Mouse (Mus musculus) spleen, adult 2 months (tissue): ENCODE results near the gene Lrriq4. TPM values are rescaled to one million over a fixed set of nuclear protein-coding genes. Genes with fewer than 3 reads are reported as not detected.
"Not testable (repeated sequence)": the region's sequence is repeated elsewhere in the genome, so short reads cannot be mapped to it uniquely, and the experiment has no call there.

Experiments
- DNase-seq, 2 experiments: peaks; one replicate each; pipeline versions ENCODE4 v3.0.0 to v3.0.0-alpha.2; 2012 to 2021; ENCODE audit warnings: low spot score in 2 of 2, low read depth in 1 of 2
- H3K27ac ChIP-seq: fragments of 200-500 bp; 2 replicates; pipeline ENCODE4 v1.5.1; 2012; ENCODE audit warnings: low read length, inconsistent platforms; ENCODE audit not compliant: insufficient read depth
- H3K27me3 ChIP-seq: fragments of 200-500 bp; 2 replicates; pipeline ENCODE4 v1.6.1; 2012; ENCODE audit warnings: mild to moderate bottlenecking, moderate library complexity, low read length, inconsistent platforms; ENCODE audit not compliant: control insufficient read depth, insufficient read depth
- H3K36me3 ChIP-seq: fragments of 200-500 bp; 2 replicates; pipeline ENCODE4 v1.6.1; 2012; ENCODE audit warnings: mild to moderate bottlenecking, low read length, inconsistent platforms; ENCODE audit not compliant: control insufficient read depth, insufficient read depth
- H3K4me1 ChIP-seq: fragments of 200-500 bp; 2 replicates; pipeline ENCODE4 v1.6.1; 2011; ENCODE audit warnings: inconsistent platforms; ENCODE audit not compliant: control insufficient read depth, insufficient read depth, insufficient read length
- H3K4me3 ChIP-seq: fragments of 200-500 bp; 2 replicates; pipeline ENCODE4 v1.5.1; 2011; ENCODE audit warnings: mild to moderate bottlenecking, inconsistent platforms; ENCODE audit not compliant: insufficient read depth, insufficient read length; ENCODE audit errors: extremely low read depth
- CTCF ChIP-seq: fragments of 200-500 bp; IDR thresholded peaks from 2 replicates; pipeline ENCODE4 v1.5.1; 2011; ENCODE audit warnings: mild to moderate bottlenecking, inconsistent platforms; ENCODE audit not compliant: insufficient read depth, insufficient read length, insufficient replicate concordance; ENCODE audit errors: extremely low read depth
- POLR2A ChIP-seq: fragments of 200-500 bp; IDR thresholded peaks from 2 replicates; pipeline ENCODE4 v1.6.1; 2011; ENCODE audit warnings: low read depth, low read length, inconsistent platforms
- WGBS: fragments of 180-500 bp; shearing (Covaris S2); methylation state at CpG from one replicate; pipeline ENCODE4 v1.1.7; 2018; 5-methylcytosine and 5-hydroxymethylcytosine counted together
- polyA plus RNA-seq: library from polyadenylated mRNA; depleted of rRNA; stranded (reverse); fragments of >200 nt; gene quantifications from 2 replicates; pipeline ENCODE4 v1.2.3, GENCODE M21; 2012

The Lrriq4 gene
- polyA plus RNA-seq, 1 experiment, result not detected

GRCm38 (mm10) chr3:30683190-30683589 is 38.9 kb downstream of the Lrriq4 start:
- Histone ChIP-seq H3K27ac (no peak overlapping the region), H3K27me3 (no peaks in the 10 kb centered on the region), H3K36me3 (no peaks in the 10 kb centered on the region), H3K4me3 (no peak overlapping the region), H3K4me1 (no peaks in the 10 kb centered on the region)
- no peak for TF ChIP-seq CTCF
- TF ChIP-seq POLR2A, result no peak
- no peak for DNase-seq
- 51% methylated on average over 6 of the region's 6 CpGs for WGBS

GRCm38 (mm10) chr3:30687216-30687615 is 42.9 kb downstream of the Lrriq4 start:
- no peak for TF ChIP-seq CTCF
- no peak for TF ChIP-seq POLR2A

GRCm38 (mm10) chr3:30690976-30691375 is 46.7 kb downstream of the Lrriq4 start:
- Histone ChIP-seq H3K36me3 (no peaks in the 10 kb centered on the region), H3K4me1 (no peaks in the 10 kb centered on the region), H3K4me3 (no peak overlapping the region), H3K27ac (no peak overlapping the region), H3K27me3 (no peaks in the 10 kb centered on the region)
- DNase-seq, result no peak
- TF ChIP-seq POLR2A (no peak), CTCF (no peak)
- 60% methylated on average over 7 of the region's 7 CpGs for WGBS

More at GRCm38 (mm10) chr3:30687216-30687615, 42.9 kb downstream of the Lrriq4 start:
- no peak overlapping the region for H3K4me3 ChIP-seq
- no peaks in the 10 kb centered on the region for H3K36me3 ChIP-seq
- H3K4me1 ChIP-seq, result no peaks in the 10 kb centered on the region
- no peak overlapping the region for H3K27ac ChIP-seq
- no peak for DNase-seq
- H3K27me3 ChIP-seq, result no peaks in the 10 kb centered on the region
- 79% methylated on average over 3 of the region's 3 CpGs for WGBS

GRCm38 (mm10) chr3:30695661-30696060 is 51.4 kb downstream of the Lrriq4 start:
- no peak overlapping the region for H3K27ac ChIP-seq
- 91% methylated on average over 2 of the region's 2 CpGs for WGBS
- no peaks in the 10 kb centered on the region for H3K27me3 ChIP-seq
- DNase-seq, result no peak
- TF ChIP-seq POLR2A (no peak), CTCF (no peak)
- no peaks in the 10 kb centered on the region for H3K36me3 ChIP-seq
- H3K4me1 ChIP-seq, result no peaks in the 10 kb centered on the region
- H3K4me3 ChIP-seq, result no peak overlapping the region

- no peaks in the 10 kb centered on the region for H3K36me3 ChIP-seq
- peak; percentile 22; the same call in 1 of the 2 replicates for TF ChIP-seq CTCF
- no peak for TF ChIP-seq POLR2A
- no peaks in the 10 kb centered on the region for H3K4me1 ChIP-seq
- DNase-seq, result no peak
- no peak overlapping the region for H3K27ac ChIP-seq
- H3K4me3 ChIP-seq, result no peak overlapping the region
- 23% methylated on average over 2 of the region's 2 CpGs for WGBS
- no peaks in the 10 kb centered on the region for H3K27me3 ChIP-seq
Observed at GRCm38 (mm10) chr3:30696346-30696745, 52.0 kb downstream of the Lrriq4 start.

- no peak overlapping the region for H3K27ac ChIP-seq
- DNase-seq, result no peak
- WGBS, result 78% methylated on average over 4 of the region's 4 CpGs
- H3K4me1 ChIP-seq, result no peaks in the 10 kb centered on the region
- H3K27me3 ChIP-seq, result no peaks in the 10 kb centered on the region
- TF ChIP-seq POLR2A, result no peak
- no peak for TF ChIP-seq CTCF
- no peak overlapping the region for H3K4me3 ChIP-seq
- no peaks in the 10 kb centered on the region for H3K36me3 ChIP-seq
Observed at GRCm38 (mm10) chr3:30697891-30698290, 53.6 kb downstream of the Lrriq4 start.

- not testable (repeated sequence) for H3K4me1 ChIP-seq, H3K4me3 ChIP-seq, DNase-seq, H3K36me3 ChIP-seq, H3K27me3 ChIP-seq, H3K27ac ChIP-seq
- WGBS, result 80% methylated on average over 6 of the region's 6 CpGs
Observed at GRCm38 (mm10) chr3:30699711-30700505, 55.6 kb downstream of the Lrriq4 start, which contains the start of gene Lrrc31. Gene Lrrc31 (minus strand): TSS chr3:30699843.
